Mouse (Mus musculus): ENCODE results near the gene Bbc3. TPM values are rescaled to one million over a fixed set of nuclear protein-coding genes. Genes with fewer than 3 reads are reported as not detected.
A peak's percentile ranks its signal among the peaks of the same experiment; 100 is the strongest.

Bbc3 gene
- polyA plus RNA-seq, 1 experiment from 2014 or later, result 13.4 TPM

DNA sequence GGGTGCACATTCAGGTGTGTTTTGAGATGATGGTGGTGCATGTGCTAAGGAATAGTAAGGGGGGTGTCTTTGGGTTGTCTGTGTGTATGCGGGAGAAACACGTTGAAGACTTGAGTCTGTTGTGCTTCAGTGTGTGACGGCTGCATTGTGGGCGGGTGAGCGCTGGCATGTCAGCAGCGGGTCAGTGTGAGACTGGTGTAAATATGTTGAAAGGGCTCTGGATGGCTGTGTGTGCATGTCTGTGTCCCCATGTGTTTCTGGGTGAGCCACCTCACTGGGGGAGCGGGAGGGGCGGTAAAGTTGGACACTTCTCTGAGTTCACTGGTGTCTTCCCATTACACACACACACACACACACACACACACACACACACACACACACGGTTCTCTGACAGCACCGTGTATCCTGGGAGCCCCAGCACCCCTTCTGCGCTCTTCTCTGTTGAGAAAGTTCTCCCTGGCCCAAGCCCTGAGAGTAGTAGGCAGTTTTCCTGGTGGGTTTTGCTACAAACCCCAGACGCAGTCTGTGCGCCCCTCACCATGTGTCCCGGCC lies 3.3 kb downstream of the Bbc3 start:
- Histone ChIP-seq H3K4me1 (peaks cover 69% of the 10 kb centered on the region), H3K9me3 (no peaks in the 10 kb centered on the region), H3K36me3 (replicated peaks) (peaks cover 5% of the 10 kb centered on the region), H3K27ac (replicated peaks) (peak overlapping the region; percentile 97), H3K27me3 (replicated peaks; ENCODE audit: low read depth, poor library complexity, severe bottlenecking) (peaks cover 23% of the 10 kb centered on the region), H3K4me3 (peak overlapping the region; percentile 83)
- WGBS, result under 1% methylated on average over 14 of the region's 14 CpGs
- peak; percentile 41 for DNase-seq (ENCODE audit: low spot score)

DNA sequence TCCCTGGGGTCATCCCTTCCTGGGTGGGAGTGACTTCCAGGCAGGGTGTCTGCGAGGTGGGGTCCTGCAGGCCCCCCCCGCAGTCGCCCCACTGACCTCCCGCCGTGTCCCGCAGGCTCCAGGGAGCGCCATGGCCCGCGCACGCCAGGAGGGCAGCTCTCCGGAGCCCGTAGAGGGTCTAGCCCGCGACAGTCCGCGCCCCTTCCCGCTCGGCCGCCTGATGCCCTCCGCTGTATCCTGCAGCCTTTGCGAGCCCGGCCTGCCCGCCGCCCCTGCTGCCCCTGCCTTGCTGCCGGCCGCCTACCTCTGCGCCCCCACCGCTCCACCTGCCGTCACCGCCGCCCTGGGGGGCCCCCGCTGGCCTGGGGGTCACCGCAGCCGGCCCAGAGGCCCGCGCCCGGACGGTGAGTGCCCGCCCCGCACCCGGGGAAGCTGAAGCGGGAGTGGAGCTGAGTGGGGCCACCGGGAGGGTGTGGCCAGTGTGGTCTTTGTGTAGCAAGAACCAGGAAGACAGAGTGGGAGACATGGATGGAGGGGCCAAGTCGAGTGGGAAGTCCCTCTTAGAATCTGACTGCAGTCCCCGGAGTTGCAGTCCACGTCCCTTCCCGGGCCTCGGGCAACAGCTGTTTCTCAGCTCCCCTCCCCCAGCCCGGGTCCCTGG lies 3.9 kb downstream of the Bbc3 start:
- peak overlapping the region; percentile 97 for H3K27ac ChIP-seq (replicated peaks)

GRCm38 (mm10) chr7:16312672-16313311 lies 4.6 kb downstream of the Bbc3 start:
- H3K4me3 ChIP-seq, result peak overlapping the region; percentile 83
- H3K4me1 ChIP-seq, result peaks cover 69% of the 10 kb centered on the region
- H3K9me3 ChIP-seq, result no peaks in the 10 kb centered on the region
- peaks cover 18% of the 10 kb centered on the region for H3K36me3 ChIP-seq (replicated peaks)
- peaks cover 23% of the 10 kb centered on the region for H3K27me3 ChIP-seq (replicated peaks; ENCODE audit: low read depth, poor library complexity, severe bottlenecking)
- peak overlapping the region; percentile 97 for H3K27ac ChIP-seq (replicated peaks)
- DNase-seq (ENCODE audit: low spot score), result peak; percentile 89
- WGBS, result under 1% methylated on average over 12 of the region's 12 CpGs

More for the DNA sequence above, 3.9 kb downstream of the Bbc3 start:
- peaks cover 23% of the 10 kb centered on the region for H3K27me3 ChIP-seq (replicated peaks; ENCODE audit: low read depth, poor library complexity, severe bottlenecking)
- peaks cover 69% of the 10 kb centered on the region for H3K4me1 ChIP-seq
- peaks cover 11% of the 10 kb centered on the region for H3K36me3 ChIP-seq (replicated peaks)
- WGBS, result under 1% methylated on average over 49 of the region's 49 CpGs
- no peaks in the 10 kb centered on the region for H3K9me3 ChIP-seq
- peak overlapping the region; percentile 83 for H3K4me3 ChIP-seq
- DNase-seq (ENCODE audit: low spot score), result peak; percentile 71

DNA sequence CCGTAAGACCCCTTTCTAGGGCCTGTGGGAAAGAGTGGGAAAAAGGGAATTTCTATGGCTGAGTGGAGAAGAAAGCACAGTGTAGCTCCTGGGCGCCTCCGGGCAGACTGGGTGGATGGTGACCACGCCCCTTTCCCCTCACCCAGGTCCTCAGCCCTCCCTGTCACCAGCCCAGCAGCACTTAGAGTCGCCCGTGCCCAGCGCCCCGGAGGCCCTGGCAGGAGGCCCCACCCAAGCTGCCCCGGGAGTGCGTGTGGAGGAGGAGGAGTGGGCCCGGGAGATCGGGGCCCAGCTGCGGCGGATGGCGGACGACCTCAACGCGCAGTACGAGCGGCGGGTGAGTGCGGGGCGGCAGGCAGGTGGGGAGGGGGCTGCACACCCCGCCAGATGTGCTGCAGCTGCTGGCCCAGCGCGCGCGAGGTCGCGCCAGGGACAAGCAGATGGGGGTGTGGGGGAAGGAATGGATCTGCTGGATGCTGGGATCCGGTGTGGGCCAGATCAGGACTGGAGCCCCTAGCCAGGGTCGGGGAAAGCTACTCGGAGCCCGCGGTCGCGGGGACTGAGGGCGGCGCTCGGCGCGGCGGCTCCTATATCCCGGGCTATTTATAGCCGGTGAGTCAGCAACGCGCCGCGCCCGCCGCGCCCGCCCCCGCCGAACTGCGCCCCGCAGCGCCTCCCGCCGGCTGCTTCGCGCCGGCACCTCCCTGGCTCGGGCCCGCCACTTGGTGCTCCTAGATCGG lies 5.5 kb downstream of the Bbc3 start:
- peak overlapping the region; percentile 83 for H3K4me3 ChIP-seq
- H3K27me3 ChIP-seq (replicated peaks; ENCODE audit: low read depth, poor library complexity, severe bottlenecking), result peaks cover 23% of the 10 kb centered on the region
- peaks cover 66% of the 10 kb centered on the region for H3K4me1 ChIP-seq

DNA sequence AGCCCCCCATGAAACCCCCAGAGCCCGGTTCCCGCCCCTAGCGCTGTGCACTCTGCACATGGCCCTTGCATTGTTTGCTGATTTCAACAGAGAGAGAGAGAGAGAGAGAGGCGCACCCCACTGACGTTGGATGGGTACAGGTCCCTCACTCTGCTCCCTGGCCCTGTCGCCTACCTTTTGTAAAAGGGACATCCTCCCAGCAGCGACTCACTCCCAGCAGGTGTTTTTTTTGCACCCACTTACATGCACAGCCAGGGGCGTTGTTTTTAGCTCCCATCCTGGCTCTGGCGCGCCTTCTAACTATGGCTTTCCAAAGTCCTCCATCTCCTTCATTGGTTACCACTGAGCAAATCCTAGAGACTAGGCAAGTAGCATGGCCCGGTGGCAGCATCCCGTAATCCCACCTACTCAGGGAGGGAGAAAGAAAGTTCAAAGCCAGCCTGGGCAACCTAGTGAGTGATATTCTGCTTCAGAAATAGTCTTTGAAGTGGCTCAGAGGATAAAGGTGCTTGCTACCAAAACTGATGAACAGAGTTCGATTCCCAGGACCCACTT lies 6.1 kb downstream of the Bbc3 start:
- Histone ChIP-seq H3K27me3 (replicated peaks; ENCODE audit: low read depth, poor library complexity, severe bottlenecking) (peaks cover 23% of the 10 kb centered on the region), H3K4me3 (peak overlapping the region; percentile 83), H3K9me3 (no peaks in the 10 kb centered on the region), H3K4me1 (peaks cover 60% of the 10 kb centered on the region), H3K27ac (replicated peaks) (peak overlapping the region; percentile 97), H3K36me3 (replicated peaks) (peaks cover 25% of the 10 kb centered on the region)
- DNase-seq (ENCODE audit: low spot score), result no peak
- WGBS, result 9% methylated on average over 13 of the region's 13 CpGs

More for the DNA sequence above, 5.5 kb downstream of the Bbc3 start:
- no peaks in the 10 kb centered on the region for H3K9me3 ChIP-seq
- WGBS, result under 1% methylated on average over 66 of the region's 66 CpGs
- H3K36me3 ChIP-seq (replicated peaks), result peaks cover 25% of the 10 kb centered on the region
- peak overlapping the region; percentile 97 for H3K27ac ChIP-seq (replicated peaks)
- DNase-seq (ENCODE audit: low spot score), result peak; percentile 88

GRCm38 (mm10) chr7:16315222-16315759 lies 7.1 kb downstream of the Bbc3 start:
- peaks cover 50% of the 10 kb centered on the region for H3K4me1 ChIP-seq
- no peak for DNase-seq (ENCODE audit: low spot score)
- H3K9me3 ChIP-seq, result no peaks in the 10 kb centered on the region
- no peak overlapping the region for H3K4me3 ChIP-seq
- H3K27ac ChIP-seq (replicated peaks), result no peak overlapping the region
- 75% methylated on average over 4 of the region's 4 CpGs for WGBS
- H3K27me3 ChIP-seq (replicated peaks; ENCODE audit: low read depth, poor library complexity, severe bottlenecking), result peaks cover 18% of the 10 kb centered on the region
- H3K36me3 ChIP-seq (replicated peaks), result peaks cover 27% of the 10 kb centered on the region

DNA sequence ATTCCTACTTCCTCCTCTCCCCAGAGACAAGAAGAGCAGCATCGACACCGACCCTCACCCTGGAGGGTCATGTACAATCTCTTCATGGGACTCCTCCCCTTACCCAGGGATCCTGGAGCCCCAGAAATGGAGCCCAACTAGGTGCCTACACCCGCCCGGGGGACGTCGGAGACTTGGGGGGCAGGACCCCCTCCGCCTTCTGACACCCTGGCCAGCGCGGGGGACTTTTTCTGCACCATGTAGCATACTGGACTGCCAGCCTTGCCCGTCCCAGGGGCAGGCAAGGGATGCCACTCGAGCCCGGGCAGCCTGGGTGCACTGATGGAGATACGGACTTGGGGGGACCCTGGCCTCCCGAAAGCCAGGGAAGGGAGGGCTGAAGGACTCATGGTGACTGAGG lies 8.9 kb downstream of the Bbc3 start:
- 86% methylated on average over 14 of the region's 14 CpGs for WGBS

GRCm38 (mm10) chr7:16319216-16319615 lies 11.0 kb downstream of the Bbc3 start:
- Histone ChIP-seq H3K27me3 (replicated peaks; ENCODE audit: low read depth, poor library complexity, severe bottlenecking) (no peaks in the 10 kb centered on the region), H3K4me1 (peaks cover 12% of the 10 kb centered on the region), H3K4me3 (no peak overlapping the region), H3K9me3 (no peaks in the 10 kb centered on the region), H3K27ac (replicated peaks) (no peak overlapping the region), H3K36me3 (replicated peaks) (peaks cover 45% of the 10 kb centered on the region)
- 87% methylated on average over 4 of the region's 4 CpGs for WGBS
- no peak for DNase-seq (ENCODE audit: low spot score)

More for the DNA sequence above, 8.9 kb downstream of the Bbc3 start:
- peaks cover 32% of the 10 kb centered on the region for H3K4me1 ChIP-seq
- no peaks in the 10 kb centered on the region for H3K9me3 ChIP-seq
- no peak for DNase-seq (ENCODE audit: low spot score)
- H3K27ac ChIP-seq (replicated peaks), result no peak overlapping the region
- H3K27me3 ChIP-seq (replicated peaks; ENCODE audit: low read depth, poor library complexity, severe bottlenecking), result 0 out of 2 replicates have a peak, but pooled peaks cover under 1% of the 10 kb centered on the region
- H3K36me3 ChIP-seq (replicated peaks), result peaks cover 32% of the 10 kb centered on the region
- H3K4me3 ChIP-seq, result no peak overlapping the region

GRCm38 (mm10) chr7:16320479-16320878 lies 12.3 kb downstream of the Bbc3 start:
- 90% methylated on average over 6 of the region's 6 CpGs for WGBS
- no peak for DNase-seq (ENCODE audit: low spot score)
- Histone ChIP-seq H3K27ac (replicated peaks) (no peak overlapping the region), H3K4me3 (no peak overlapping the region), H3K27me3 (replicated peaks; ENCODE audit: low read depth, poor library complexity, severe bottlenecking) (no peaks in the 10 kb centered on the region), H3K4me1 (peaks cover 1% of the 10 kb centered on the region; the same call in 1 of the 2 replicates), H3K36me3 (replicated peaks) (peaks cover 57% of the 10 kb centered on the region), H3K9me3 (no peaks in the 10 kb centered on the region)

DNA sequence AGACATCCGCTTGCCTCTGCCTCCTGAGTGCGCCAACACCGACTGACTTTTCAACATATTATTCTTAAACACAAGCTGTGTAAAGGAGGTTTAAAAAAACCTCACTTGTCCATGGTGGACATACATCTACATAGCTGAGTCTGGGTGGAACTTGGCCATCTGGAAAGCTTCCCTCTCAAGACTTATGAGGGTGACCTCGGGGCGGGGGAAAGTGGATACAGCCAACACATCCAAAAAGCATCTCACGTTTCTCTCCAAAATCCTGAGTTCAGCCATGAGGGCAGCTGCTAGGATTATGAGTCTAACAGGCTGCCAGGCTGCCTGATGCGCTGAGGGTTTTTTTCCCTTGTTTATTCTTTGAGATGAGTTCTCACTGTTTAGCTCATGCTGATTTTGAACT lies 16.5 kb downstream of the Bbc3 start:
- WGBS, result 86% methylated on average over 7 of the region's 7 CpGs
- no peak overlapping the region for H3K4me3 ChIP-seq
- H3K9me3 ChIP-seq, result no peaks in the 10 kb centered on the region
- H3K27me3 ChIP-seq (replicated peaks; ENCODE audit: low read depth, poor library complexity, severe bottlenecking), result no peaks in the 10 kb centered on the region
- peaks cover 72% of the 10 kb centered on the region for H3K36me3 ChIP-seq (replicated peaks)
- H3K27ac ChIP-seq (replicated peaks), result no peak overlapping the region
- DNase-seq (ENCODE audit: low spot score), result no peak
- peaks cover 9% of the 10 kb centered on the region for H3K4me1 ChIP-seq

- Histone ChIP-seq H3K27me3 (replicated peaks; ENCODE audit: low read depth, poor library complexity, severe bottlenecking) (no peaks in the 10 kb centered on the region), H3K9me3 (no peaks in the 10 kb centered on the region), H3K4me3 (no peak overlapping the region), H3K4me1 (peaks cover 9% of the 10 kb centered on the region), H3K27ac (replicated peaks) (peak overlapping the region; percentile 73), H3K36me3 (replicated peaks) (peaks cover 80% of the 10 kb centered on the region)
- peak; percentile 72 for DNase-seq (ENCODE audit: low spot score)
- 34% methylated on average over 8 of the region's 8 CpGs for WGBS
Observed at GRCm38 (mm10) chr7:16325920-16326606, 17.9 kb downstream of the Bbc3 start.
